Mouse (Mus musculus) mature B cell (primary cell): ENCODE measurements around the gene Gm10037.

ENCODE experiments used
- in situ Hi-C: fragments of 300-500 bp; cut with MboI; formaldehyde crosslinking; loops from 2 replicates; pipeline ENCODE4 v1.14.3; 2019

Gm10037 gene

DNA sequence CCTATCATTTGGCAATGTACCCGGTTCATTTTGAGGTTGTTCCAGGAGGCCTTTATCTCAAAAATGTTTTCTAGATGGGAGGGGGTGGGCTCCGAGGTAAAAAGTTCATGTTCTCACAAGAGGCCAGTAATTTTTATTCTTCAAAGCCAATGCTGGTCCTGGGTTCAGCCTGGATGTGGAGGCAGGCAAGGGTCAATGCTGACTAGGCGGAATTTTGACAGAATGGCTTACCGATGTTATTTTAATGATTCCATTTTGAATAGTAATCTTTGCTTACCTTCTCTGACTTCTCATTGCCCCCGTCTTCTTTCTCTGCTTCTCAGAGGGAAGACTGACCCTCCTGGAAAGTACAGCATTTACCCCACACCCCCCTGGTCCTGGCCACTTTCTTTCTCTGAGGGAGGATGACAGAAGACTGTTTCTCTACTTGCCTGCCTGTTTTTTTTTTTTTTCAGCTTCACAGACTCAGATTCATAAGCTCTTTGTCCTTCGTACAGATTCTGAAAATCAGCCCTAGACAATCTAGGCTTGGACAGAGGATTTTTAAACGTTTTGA, 45.9 kb downstream of the Gm10037 start:
- in situ Hi-C loops = no loop called here

DNA sequence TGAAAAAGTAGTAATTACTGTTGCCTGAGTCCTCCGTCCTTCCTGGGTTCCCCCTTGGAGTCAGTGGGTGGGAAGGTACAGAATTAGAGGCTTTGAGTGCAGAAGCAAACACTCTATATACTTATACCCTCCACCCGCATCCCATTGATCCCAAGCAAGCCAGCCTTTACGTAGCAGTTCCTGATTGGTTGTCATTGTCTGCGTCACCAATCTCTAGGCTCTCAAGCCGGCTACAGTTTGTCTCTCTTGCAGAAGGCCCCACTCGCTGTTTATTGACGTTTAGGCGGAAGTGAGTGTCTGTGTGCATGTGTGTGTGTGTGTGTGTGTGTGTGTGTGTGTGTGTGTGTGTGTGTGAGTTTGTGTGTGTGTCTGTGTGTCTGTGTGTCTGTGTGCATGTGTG, 53.1 kb downstream of the Gm10037 start:
- in situ Hi-C loops = no loop called here
